Mouse (Mus musculus) skeletal muscle tissue, adult 2 months (tissue): ENCODE measurements around the gene Zzz3.
A peak's percentile ranks its signal among the peaks of the same experiment; 100 is the strongest.

ENCODE experiments used
- DNase-seq: peaks from one replicate; pipeline ENCODE4 v3.0.0-alpha.2; 2012; ENCODE audit warnings: low read depth, low spot score

Gene Zzz3

DNA sequence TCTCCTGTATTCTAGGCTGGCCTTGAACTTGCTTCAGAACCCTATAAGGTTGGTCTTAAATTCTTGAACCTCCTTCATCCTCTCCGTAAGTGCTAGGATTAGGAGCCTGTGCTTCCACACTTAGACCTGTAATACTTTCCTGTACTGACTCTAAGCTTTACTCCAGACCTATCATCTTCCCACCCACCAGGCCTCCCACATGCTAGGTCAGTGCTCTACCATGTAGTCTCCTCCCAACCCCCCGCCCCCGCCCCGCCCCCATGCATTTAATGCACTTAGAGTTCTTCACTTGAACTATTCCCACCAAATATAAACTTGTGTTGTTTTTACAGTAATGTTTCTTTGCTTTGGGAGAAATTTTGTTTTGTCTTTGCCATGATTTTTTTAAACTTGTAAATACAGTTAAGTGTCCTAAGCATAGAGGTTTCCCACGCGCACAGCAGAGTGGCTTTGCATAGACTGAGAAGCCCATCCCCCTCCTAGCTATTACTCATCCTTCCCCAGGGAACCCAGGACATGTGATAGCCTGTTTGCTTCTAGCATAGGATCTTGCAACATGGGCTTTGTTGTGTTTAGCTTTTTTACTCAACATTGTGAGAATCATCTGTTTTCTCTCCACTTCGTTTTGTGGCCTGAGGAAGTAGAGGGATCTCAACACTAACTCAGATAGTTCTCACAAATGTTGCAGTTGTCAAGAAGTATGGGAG, 6.8 kb downstream of the Zzz3 start:
- peak; percentile 66 for DNase-seq

DNA sequence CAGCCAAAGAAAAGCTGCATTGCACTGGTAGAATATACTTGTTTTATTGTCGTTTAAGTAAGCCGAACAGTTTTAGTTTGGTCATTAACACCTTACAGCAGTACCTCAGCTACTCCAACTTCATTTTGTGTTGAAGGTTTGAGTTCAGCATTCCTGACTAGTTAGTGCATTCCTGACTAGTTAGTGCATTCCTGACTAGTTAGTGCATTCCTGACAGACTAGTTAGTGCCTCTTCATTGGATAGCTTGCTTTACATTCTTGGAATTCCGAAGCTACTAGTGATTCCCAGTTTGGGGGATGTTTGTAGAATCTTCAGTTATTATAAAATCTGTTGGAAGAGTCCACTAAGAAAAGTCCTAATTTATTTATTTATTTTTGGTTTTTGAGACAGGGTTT, 7.4 kb downstream of the Zzz3 start:
- no peak for DNase-seq

DNA sequence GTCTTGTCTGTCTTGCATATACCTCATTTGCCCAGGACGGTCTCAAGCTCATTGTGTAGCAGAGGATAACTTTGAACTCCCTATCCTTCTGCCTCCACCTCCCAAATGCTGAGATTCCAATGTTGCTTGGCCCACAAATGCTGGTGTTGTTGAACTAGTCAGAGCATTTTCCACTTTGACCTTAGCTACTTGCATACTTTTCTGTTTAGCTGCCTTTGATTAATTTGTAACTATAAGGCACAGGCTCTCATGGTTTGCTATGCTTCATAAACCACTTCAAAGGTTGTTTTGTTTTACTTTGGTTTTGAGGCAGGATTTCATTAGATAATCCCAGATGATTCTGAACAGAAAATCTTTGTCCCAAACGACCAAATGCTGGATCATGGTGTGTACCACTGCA, 8.6 kb downstream of the Zzz3 start:
- no peak for DNase-seq

DNA sequence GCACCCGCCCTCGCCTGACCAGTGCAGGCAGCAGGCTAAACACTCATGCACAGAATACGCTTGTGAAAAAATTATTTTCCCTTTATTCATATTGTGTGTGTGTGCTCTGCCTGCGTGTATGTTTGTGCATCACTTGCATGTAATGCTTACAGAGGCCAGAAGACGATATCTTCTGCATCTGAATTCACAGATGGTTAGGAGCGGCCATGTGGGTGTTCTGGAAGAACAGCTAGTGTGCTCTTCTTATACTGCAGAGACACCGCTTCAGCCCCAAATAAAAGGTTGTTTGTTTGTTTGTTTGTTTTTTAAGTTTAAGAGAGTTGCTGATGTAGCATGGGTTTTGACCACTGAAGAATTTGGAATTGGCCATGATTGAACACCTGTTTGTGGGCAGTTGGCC, 10.1 kb downstream of the Zzz3 start:
- no peak for DNase-seq

DNA sequence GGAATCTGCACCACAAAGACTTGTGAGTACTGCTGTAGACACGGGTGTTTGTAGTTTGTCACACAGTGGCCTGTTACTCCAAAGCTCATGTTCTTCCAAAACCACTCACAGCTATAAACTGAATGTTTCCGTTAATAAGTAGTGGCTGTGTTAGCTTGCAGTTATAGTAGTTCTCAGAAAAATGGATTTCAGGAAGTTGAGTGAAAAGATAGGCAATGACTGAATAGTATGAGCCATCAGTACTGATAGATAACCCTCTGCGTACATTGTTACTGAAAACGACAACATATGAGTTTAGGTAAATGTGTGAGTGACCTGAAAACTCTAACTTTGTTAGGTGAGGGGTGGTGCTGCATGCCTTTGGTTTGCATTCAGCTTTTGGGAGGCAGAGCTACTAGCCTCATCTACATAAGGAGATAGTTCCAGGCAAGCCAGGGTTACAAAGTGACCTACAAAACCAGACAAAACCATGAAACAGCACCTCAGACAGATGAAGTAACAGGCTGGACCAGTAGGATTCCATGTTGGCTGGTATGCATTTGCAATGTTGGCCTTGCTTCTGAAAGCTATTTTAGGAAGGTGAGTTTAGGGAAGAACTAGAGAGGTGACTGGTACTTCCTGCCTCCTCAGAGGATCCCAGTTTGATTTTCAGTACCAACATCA, 10.8 kb downstream of the Zzz3 start:
- peak; percentile 17 for DNase-seq

DNA sequence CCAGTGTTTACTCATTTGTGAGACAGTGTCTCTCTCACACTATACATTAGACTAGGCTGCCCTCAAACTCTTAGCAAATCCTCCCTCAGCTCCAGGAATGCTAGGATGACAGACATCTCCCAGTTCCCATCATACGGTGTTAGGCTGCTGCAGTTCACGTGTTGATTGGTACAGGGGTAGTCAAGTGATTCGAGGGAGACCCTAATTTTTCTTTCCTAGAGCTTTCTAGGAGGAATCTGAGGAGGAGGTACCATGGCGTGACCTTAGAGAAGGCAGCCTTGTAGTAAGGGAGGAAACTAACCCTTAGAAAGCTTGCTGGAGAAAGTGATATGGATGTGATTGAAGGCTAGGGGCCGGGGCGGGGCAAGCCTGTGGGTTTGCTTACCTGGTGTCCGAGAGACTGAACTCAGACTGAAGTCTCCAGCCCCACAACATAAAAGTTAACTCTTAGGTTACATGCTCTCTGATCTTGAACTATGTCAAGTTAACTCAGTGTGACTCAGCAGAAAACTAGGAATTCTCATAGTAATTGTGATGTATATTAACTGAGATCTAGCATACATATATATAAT, 15.8 kb downstream of the Zzz3 start:
- DNase-seq: no peak

DNA sequence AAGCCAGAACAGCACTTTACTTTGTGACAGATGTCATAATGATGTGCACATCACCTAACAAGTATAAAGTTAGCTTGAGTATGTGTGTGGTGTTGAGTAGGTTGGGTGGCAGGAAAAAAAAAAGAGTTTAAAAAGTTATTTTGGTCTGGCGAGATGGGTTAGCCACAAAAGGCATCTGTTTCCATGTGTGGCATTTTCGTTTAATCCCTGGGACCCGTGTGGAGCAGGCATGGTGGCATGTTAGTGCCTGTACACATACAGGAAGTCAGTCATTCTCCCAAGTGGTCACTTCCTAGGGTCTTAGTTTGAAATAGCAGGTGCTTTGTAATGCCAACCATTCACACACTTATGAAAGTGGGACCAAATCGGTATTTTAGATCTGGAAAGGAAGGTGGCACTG, 17.1 kb downstream of the Zzz3 start:
- no peak for DNase-seq

DNA sequence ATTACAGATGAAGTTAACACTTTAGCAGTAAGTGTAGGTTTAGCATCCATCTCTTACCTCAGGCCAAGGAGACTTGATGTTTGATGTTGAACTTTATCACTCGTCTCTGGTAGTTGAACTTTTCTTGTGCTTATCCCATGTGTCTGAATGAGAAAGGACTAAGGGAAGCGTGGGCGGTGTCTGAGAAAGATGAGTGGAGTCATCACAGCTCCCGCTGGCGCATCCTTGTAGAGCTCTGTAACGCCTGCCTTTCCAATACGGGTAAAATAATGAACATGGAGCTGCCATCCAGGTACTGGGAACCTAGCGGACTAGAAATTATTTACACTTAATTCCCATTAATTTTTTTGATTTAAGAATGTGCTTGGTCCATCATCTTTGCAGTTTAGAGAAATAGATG, 33.7 kb downstream of the Zzz3 start:
- DNase-seq: no peak

DNA sequence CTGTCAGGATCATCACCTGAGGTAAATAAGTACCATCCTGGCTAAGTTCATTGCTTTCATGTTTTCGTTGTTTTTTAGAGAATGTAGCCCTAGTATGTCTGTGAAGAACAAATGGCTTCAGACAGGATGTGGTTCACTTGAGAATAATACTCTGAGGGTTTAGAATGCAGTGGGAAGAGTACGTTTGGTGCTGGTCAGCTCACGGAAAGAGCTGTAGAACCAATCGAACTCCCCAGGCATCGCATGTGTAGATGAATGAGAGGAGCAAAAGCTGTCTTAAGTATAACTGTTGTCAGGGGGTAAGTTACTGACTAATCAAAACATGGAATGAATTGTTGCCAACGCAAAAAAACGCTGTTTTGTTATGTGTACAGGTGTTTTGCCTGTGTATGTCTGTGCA, 37.4 kb downstream of the Zzz3 start:
- DNase-seq: no peak

DNA sequence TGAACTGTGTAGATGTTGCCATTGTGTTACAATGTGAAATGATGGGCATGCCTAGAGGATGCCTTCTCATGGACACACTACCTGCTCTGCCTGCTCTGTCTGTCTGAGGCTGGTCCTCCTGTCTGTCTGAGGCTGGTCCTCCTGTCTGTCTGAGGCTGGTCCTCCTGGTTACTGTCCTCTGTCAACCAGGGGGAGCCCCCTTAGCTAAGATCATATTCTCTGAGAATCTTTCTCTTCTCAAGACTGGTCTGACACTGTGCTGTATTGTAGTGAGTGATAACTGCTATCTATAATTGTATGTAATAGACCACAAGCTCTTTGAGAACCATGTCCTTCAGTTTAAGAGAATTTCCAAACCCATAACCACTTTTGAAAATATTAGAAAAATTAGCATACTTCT, 40.3 kb downstream of the Zzz3 start:
- no peak for DNase-seq

DNA sequence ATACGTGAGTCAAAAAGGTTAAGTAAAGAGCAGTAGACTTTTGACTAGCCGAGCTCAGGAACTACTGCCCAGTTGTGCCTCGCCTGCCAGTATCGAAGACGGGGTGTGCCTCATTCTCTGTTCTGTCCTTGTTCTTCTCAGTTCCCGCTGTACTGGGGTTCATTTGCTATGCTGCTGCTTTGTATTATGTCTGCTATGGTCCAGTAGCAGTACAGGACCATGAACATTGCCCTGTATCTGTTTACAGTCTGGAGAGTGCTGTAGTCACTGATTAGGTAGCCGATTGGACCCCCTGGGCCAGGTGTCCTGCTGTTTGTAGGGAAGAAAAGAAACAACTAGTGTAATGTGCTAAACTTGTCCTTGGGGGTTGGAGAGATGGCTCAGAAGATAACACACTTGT, 42.8 kb downstream of the Zzz3 start:
- DNase-seq: no peak

DNA sequence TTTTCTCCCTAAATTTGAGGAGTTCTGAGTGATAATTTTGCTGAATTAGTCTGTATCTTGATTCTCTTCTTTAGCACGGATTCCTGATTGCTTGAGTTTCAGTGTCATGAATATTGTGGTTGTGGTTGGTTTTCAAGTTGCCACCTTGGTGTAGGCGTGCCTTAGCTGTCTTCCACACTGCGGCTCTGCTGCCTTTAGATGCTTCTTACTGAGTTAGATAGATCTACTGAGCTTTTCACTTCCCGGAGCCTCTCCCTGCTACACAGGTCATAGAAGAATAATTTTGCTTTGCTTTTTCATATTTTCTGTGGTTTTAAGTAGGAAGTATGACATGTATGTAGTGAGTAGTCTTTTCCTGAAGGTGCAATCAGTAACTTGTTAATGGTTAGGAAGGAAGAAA, 47.5 kb downstream of the Zzz3 start:
- DNase-seq: no peak

DNA sequence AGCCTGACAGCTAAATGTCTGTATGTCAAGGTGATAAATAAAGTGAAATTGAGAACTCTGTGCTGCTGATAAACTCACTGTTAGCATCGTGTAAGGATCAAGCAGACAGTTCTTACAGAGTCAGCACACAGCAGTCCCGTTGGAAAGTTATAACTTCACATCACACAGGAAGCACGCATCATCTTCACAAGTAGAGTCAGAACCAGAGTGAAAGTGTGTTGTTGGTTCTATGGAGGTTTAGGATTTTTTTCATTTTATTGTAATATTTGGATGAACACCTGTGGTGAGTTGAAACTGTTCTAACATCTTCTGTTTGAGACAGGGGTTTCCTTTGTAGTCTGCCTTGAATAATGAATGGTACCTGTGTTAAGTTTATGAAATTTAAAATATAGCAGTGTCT, 48.8 kb downstream of the Zzz3 start:
- DNase-seq: no peak

DNA sequence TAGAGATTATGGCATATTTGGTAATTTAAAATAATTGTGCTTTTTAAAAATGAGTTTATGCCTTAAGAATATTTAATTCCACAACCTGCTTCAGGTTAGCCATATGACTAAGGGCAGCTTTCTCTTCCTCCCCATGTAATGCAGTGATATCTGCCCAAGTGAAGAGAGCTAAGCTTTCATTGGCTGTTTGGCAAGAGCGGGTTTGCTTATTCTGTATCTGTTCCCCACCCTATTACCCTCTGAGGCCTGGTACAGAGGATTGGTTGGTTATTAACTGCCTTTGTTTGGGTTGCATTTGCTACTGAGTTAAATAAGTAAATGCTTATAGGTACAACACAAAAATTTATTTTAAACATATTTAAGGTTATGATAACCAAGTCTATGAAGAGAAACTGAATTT, 51.7 kb downstream of the Zzz3 start:
- no peak for DNase-seq

DNA sequence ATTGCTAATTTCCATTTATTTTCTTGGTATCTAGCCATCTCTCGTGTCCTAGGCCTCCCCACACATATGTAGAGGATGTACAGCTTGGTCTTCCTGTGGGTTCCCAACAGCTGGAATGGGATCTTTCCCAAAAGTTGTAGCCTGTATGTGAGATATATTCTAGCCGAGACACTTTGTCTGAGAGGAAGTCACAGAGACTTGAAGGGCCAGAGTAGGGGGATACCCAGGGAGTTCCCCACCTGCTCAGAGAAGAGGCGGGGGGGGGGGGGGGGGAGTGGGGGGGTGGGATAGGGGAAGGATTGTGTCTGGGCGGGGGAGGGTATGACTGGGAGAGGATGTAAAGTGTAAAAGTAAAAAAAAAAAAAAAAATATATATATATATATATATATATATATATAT, 57.9 kb downstream of the Zzz3 start:
- DNase-seq: no peak

DNA sequence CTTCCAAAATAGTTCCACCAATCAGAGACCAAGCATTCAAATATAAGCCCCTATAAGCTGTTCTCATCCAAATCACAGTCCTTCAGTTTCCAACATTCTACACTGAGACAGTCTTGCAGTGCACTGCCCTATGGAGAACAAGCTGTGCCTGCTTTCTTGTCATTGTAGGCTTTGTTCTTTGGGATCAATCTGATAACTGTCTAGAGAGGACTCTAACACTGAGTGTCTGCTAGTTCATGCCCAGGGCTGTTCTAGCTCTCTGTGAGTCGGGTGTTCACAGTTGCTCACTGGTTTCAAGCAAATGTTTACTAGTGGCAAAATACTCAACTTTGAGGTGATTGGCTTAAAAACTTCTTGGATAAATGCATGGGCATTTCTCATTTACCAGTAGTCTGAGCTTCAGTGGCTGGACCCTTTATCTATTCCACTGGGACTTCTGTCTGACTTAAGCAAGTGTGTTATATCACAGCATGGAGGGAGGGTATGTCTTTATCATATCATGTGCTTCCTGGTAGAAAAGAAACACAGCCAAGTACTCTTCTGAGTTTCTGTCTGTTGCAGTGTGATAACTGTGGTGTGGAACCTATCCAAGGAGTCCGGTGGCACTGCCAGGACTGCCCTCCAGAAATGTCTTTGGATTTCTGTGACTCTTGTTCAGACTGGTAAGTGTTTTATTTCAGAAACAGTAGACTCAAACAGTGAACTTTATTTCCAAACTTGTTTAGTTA, 62.2 kb downstream of the Zzz3 start:
- peak; percentile 30 for DNase-seq

DNA sequence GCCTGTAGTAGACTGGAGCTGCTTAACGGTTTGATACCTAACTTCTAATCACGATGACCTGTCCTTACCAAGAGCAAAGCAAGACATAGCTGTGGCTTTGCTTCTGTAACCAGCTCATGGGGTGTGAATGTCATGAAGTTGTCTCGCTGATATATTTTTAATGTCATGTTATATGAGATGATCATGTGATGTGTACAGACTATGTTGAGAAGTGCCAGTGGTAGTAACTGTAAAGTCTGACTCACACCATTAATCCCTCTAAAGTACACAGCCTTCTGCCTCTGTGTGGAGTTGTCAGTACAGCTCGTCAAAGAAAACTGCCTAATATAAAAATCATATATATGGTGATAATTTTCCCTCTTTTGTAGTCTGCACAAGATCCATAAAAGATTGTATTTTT, 63.6 kb downstream of the Zzz3 start:
- peak; percentile 43 for DNase-seq

DNA sequence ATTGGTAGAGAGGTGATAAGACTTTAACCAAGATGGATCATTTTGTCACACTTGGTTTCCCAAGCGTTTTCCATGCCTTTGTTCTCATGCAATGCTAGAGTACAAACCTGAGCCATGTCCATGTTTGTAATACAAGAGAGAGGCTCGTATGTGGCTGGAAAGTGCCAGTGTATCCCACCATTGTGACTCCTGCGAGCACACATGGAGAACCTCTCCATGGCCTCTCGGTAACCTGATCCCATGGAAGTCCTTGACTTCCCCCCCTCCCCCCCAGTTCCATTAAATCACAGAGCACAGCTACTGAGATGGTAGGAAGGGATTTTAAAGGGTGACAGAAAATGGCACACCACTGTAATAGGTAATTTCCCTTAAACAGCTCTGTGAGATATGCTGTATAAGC, 65.5 kb downstream of the Zzz3 start:
- DNase-seq: no peak

DNA sequence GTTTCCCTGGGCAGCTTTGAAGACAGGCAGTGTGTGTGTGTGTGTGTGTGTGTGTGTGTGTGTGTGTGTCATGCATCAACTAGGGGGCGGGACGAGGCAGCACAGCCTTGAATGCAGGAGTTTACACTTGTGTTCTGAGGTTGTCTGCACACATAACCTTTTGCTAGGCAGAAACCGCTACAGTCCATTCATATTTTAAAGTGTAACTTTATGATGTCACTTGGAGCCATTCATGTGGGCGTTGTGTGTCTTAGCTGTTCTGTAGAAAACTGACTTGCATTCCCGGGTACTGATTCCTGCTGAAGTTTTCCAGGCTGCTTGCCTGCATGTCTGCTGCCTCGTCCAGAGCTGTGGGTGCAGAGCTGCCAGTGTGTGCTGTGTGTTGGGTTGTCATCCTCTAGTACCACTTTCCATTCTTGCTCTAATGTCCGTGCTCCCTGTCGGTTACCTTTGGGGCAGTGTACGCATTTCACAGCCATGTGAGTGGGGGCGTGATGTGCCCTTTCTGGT, 66.8 kb downstream of the Zzz3 start:
- no peak for DNase-seq

DNA sequence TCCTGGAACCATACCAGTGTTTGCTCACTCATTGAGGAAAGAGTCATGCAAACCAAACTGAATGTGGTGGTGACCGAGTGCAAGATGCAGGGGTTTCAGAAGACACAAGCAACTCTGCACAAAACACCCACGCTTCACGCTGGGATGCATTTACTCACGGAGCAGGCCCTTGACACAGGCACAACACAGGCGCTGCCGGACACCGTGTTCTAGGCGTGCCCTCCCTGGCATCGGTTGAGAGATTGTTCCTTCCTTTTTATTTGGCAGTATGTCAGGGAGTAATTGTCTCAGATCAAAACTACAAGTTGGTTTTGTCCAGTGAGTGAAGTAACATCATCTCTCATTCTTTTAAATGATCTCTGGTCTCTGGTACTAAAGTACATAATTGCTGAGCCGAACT, 67.6 kb downstream of the Zzz3 start:
- DNase-seq: peak; percentile 49

DNA sequence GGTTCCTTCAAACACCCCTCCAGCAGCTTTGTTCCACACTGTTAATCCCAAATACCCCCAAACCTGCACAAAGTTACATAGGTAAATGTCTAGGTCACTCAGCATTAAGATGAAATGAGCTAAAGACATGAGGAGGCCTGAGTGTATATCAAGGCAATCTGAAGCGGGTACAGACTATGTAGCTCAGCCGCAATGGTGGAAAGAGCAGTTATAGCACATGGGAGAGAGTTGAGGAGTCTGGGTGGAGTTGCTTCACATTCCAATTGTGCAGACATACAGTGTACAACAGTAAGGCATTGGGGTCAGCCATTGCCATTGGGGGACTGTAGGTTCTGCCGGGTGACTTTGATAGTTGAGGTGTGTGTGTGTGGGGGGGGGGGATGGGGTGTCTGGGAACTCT, 69.2 kb downstream of the Zzz3 start:
- no peak for DNase-seq

DNA sequence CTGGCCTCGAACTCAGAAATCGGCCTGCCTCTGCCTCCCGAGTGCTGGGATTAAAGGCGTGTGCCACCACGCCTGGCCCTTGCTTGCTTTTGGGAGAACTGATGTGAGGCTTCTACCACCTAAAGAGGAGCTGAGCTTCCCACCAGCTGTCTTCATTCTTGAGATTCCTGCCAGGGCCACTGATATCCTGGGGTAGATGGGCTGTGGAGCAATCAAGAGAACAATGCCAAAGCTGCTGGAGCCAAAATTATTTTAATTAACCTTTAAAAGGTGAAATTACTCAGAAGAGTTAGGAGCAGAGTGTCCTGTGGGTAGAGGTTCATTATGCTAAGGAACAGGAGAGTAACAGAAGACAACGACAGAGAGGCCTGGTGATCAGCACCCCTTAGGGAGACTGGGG, 70.1 kb downstream of the Zzz3 start:
- no peak for DNase-seq

DNA sequence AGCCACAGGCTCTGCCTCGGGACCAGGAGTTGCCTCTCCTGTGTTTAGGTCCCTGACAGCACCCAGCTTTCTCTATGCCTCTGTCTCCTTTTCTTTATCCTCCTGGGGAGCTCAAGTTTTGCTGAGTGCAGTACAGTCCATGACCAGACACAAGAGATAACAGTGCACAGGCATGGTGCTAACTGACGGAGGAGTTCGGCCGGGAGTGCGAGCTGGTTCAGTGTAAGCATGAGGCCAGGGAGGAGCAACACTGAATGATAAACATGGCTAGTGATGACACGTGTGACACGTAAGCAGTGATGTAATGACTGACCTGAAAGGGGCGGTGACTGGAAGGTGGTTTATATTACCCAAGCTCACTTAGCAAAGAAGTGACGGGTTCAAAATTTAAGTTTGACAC, 71.6 kb downstream of the Zzz3 start:
- no peak for DNase-seq
